Mouse (Mus musculus): Measurements from ENCODE around the gene Ces4a. TPM values are rescaled to one million over a fixed set of nuclear protein-coding genes. Genes with fewer than 3 reads are reported as not detected.
"Not testable (repeated sequence)": the region's sequence is repeated elsewhere in the genome, so short reads cannot be mapped to it uniquely, and the experiment has no call there.

Gene Ces4a
- not detected for total RNA-seq (2021)

DNA sequence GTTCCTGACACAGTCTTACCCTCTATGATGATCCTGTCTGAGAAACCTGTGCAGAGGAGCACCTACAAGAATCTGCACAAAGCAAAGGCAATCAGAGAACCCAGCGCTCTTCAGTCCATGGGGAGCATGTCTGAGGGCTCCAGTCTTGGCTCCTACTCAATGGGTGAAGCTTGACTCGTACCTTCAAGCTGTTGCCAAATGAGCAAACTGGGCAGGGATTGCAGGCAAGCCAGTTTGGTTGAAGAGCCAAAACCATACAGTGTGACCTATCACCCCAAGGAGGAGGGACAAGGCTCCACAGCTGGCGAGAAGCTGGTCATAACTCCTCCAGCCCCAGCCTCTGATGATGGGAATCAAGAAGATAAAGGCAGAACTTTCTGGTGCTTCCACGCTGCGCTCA is at the start of gene Ces4a:
TSS of gene Ces4a (plus strand) at position 292 of the 400 bp plus-strand sequence.
- intact Hi-C loops (cut with DNase I), result no loop called here
- DNase-seq (ENCODE audit: low spot score in 2 of 2), result no peak

DNA sequence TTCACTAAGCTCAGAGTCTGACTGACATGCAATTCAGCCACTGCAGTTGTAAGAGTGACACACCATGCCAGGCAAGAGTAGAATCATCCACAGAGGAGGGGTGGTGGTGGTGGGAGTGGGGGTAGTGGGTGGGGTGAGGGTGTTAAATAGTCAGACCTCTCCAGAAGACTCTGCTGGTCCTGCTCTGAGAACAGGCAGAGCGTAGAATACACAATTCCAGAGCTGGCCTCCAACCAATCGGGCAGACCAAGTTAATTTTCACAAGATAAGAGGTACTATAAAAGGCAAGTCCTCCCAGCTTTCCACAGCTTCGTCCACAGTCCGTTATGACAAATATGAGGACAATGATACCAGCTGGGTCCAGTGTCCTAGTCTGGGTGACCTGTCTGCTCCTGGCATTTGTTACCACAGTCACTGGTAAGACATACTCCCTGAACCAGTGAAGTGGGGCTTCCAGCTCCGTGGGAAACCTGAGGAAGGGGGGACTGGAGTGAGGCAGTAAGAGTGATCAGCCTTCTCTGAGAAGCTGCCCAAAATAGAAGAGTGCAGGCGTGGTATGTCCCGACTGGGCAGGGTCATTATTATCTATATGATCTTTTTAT is 48.0 kb upstream of the Ces4a start, which contains the start of gene Ces3b:
TSS of gene Ces3b (plus strand) at position 305 of the 602 bp plus-strand sequence.
- intact Hi-C loops (cut with DNase I), result no loop called here
- DNase-seq (ENCODE audit: low spot score in 2 of 2), result no peak

DNA sequence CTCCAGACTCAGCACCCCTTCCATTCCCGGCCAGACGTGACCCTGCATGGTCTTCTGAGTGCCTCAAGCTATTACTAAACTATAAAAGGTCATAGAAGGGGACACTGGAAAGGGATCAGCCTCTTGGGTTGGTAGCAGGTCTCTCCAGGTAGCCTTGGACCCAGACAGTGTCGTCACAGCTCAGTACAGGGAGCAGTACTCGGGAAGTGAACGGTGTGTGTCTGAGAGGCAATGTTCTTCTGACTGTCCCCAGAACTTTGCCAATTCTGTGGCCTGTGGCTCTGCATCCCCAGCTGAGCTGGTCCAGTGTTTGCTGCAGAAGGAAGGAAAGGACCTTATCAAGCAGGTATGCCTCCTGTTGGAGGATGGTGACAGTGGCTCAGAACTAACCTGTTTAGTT is 43.4 kb upstream of the Ces4a start:
- intact Hi-C loops (cut with DNase I); DNase-seq (ENCODE audit: low spot score in 2 of 2): not testable (repeated sequence)

DNA sequence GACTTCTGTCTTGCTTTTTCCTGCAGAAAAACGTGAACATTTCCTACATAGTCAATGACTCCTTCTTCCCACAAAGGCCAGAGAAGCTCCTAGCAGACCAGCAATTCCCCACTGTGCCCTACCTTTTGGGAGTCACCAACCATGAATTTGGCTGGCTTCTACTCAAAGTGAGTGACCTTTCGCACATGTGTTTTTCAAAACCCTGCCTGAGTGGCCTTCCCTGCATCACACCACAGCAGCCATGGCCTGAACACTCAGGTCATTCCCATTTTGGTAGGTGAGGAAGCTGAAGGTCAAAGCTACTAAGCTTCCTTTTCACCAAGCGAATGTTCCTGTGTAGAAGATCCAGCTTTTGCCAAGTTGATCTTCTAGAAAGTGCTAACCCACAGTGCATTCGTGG is 43.0 kb upstream of the Ces4a start:
- DNase-seq (ENCODE audit: low spot score in 2 of 2), result no peak
- intact Hi-C loops (cut with DNase I), result no loop called here

DNA sequence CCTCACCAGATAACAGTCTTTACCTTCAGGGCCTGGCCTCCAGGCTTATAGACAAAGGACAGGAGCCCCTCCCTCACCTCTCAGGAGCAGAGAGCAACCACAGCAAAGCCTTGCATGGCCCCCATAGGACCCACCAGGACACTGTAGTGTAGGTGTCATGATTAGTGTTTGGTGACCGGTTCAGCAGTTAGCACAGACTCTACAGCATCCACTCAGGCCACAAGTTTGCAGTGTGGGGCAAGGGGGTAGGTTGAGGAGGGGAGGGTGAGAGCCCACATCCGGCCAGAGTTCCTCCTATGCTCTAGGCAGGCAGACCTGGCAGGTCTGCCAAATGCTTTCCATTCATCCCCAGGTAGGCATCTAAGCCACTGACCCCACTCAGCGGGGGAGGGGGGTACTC is 37.6 kb upstream of the Ces4a start:
- intact Hi-C loops (cut with DNase I), result no loop called here

DNA sequence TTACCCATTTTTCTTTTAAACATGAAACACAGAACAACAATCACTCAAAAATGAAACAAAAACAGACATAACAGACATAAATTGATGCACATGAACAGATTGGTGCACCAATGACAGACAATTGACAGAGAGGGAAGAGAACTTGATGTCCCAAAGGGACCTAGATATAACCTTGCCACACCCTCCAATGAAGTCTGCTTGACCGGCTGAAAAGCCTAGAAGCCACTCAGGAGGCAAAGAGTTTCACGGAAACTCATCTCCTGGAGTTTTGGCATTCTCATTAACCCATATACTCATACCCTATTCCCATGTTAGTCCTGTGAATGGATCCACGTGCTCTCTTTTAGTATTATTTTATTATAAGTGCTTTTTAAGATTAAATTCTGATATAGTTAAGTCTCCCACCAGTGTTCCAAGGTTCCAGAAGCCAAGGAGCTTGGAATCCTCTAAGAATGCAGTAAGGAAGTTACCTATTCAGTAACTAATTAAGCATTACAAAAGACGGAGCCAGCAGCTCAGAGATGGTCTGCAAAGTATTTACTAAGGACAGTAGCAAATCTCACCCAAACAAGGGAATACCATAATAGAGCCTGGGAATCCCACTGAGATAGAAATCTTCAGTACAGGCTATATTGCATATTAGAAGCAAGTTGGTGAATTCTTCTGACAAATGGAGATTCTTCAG is 29.4 kb upstream of the Ces4a start:
- intact Hi-C loops (cut with DNase I); DNase-seq (ENCODE audit: low spot score in 2 of 2): not testable (repeated sequence)

More for the DNA sequence above, 37.6 kb upstream of the Ces4a start:
- DNase-seq (ENCODE audit: low spot score in 2 of 2), result no peak

DNA sequence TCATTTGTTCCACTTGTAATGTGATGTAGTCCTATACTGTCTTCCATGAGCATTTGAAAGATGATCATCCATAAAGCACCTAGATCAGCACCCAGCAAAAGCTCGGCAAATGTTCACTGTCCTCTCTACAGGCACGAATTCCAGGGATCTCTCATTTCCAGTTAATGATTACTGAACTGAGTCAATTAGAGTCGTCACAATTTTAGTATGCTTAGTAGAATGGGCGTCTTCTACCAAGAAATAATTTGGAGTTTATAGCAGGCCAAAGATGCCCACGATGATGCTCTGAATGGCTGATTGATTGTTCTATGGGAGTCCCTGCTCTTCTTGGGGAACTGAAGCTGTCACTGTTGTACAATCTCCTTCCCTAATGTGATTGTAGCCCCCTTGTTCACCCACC is 27.9 kb upstream of the Ces4a start:
- DNase-seq (ENCODE audit: low spot score in 2 of 2); intact Hi-C loops (cut with DNase I): not testable (repeated sequence)

DNA sequence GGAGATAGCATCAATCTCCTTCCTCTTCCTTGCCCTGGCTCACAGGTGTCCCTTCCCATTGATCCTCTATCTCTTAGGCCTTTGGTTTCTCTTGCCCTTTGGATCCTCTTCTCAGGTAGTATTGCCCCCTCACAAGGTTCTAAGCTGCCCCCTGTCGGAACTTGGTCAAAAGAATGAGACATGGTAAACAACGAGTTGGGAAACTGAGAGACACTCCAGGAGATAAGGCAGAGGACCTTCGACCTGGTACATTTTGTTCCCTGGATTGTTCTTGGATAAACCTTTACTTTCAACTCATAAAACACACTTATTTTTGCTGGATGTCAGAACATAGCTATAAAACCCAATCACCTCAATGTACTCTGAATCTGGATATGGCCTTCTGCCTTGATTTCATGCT is 27.4 kb upstream of the Ces4a start:
- DNase-seq (ENCODE audit: low spot score in 2 of 2), result no peak
- intact Hi-C loops (cut with DNase I), result no loop called here

DNA sequence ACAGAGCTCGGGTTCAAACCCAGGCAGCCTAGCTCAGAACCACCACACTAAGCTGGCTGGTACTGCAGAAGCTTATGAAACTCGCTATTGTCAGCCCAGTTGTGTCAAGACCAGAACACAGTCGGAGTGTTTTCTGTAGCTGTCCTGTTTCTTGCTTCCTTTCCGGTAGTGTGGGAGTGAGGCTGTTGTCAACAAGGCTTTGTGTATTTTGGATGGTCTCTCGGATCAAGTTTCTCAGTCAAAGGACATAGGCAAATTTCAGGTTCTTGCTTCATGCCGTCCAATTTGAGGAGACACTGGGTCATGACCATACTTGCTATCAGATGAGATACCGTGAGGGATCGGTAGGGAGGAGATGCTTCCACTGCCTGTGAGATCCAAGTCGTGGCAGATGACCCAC is 1.7 kb upstream of the Ces4a start:
- DNase-seq (ENCODE audit: low spot score in 2 of 2), result no peak
- intact Hi-C loops (cut with DNase I), result no loop called here

DNA sequence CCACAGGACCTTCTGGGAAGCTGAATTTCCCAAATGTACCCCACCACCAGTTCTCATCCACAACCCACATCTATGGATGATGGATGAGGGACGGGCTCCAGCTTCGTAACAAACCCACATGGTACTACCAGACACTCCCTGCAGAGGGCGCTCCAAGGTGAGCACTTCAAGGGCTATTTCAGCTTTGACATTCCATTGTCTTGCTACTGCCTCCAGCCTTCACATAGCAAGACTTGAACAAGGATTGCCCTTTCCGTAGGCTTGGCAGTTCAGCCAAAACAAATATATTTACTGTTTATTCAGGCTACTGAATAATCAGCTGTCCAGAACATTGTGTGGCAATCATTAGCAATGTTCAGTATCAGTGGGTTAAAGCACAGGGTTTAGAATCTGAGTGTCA is 6.8 kb downstream of the Ces4a start:
- intact Hi-C loops (cut with DNase I), result loop anchor here (2.0 kb wide), 1 partner anchor 80 kb away; no protein-coding TSS in a partner anchor
- peak; percentile 32 to 37 for DNase-seq (ENCODE audit: low spot score in 2 of 2)

DNA sequence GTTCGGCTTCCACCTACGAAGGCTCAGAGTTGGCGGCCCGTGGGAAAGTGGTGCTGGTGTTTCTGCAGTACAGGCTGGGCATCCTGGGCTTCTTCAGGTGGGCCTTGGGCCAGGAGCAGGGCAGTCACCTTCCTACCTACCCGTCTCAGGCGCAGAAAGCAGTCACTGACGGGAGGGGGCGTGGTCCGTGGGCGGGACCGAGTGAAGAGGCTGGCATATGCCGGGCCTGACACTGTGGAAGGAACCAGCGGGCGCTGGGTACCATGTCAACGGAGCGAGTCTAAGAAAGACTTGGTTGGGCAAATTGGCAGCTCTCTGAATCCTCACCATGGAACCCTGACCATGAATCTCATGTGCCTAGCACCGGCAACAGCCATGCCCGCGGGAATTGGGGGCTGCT is 10.8 kb downstream of the Ces4a start:
- DNase-seq (ENCODE audit: low spot score in 2 of 2), result no peak
- intact Hi-C loops (cut with DNase I), result loop anchor here (10.0 kb wide), 1 partner anchor 488 kb away; no protein-coding TSS in a partner anchor

DNA sequence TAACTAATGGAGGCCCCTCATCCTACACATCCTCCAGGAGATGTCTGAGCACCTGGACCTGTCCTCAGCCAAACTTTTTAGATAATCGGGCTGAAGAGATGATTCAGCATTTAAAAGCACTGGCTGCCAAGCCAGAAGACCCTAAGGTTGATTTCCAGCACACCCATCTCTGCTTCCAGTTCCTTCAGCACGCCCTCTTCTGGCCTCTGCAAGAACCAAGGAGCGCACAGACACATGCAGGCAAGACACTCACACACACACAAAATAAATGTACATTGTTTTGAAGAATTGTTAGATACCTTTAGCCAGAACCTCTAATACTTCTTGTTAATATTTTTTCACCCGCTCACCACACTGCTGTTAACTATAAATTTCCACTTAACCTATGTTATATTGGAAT is 20.1 kb downstream of the Ces4a start:
- intact Hi-C loops (cut with DNase I), result loop anchor here (2.0 kb wide), 1 partner anchor 19 kb away; the partner anchor contains the start of gene Cbfb
- DNase-seq (ENCODE audit: low spot score in 2 of 2), result no peak

DNA sequence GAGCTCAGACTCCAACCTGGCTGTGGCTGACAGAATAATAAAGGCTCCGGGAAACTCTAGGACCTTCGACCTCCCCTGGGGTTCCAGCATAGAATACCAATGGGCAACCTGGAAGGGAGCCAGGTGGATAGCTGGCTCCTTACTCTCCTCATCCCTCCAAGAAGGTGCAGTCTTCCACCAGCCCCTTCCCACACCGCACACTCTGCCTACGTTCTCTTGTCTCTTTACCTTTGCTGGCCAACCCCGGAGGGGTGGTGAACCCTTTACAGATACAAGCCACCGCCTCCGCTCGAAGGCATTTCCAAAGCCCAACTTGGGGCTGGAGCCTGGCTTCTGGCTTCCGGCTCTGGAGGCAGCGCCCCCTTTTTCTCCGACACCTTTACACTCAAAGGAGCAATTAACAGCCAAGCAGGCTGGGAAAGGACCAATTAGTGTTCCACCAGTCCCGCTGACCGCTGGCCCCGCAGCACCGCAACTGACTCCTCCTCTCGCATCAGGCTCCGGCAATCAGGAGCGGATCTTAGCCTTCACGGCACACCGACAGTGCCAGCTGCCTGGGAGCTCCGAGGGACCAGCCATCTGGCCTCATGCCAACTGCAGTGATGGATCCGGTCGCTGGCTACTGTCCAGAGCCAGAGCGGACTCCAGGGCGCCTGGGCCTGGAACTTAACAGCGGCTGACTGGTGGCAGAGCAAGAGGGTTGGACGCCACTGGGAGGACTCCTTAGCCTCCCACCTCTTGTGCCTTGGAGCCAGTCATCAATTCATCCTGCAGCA is 21.2 kb downstream of the Ces4a start:
- peak; percentile 68 to 78 for DNase-seq (ENCODE audit: low spot score in 2 of 2)
- intact Hi-C loops (cut with DNase I), result loop anchor here (2.0 kb wide), 1 partner anchor 18 kb away; the partner anchor contains the start of gene Cbfb

DNA sequence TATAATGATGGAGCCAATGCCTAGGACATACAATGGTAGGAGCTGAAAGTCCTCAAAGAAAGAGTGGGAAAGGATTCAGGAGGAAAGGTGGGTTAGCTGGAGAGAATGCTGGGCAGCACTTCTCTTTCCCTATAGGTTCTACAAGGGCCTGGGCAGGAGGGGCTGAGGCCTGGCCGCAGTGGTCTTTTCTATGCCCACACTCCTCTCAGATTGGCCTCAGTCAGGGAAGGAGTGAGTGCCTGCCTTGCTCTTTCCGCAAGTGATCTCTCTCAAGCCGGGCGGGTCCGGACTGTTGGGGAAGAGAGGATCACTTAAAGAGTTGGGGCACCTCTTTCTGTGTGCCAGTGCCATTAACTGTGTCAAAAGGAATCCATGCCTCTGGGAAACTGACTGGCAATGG is 22.7 kb downstream of the Ces4a start:
- intact Hi-C loops (cut with DNase I), result no loop called here
- DNase-seq (ENCODE audit: low spot score in 2 of 2), result no peak

DNA sequence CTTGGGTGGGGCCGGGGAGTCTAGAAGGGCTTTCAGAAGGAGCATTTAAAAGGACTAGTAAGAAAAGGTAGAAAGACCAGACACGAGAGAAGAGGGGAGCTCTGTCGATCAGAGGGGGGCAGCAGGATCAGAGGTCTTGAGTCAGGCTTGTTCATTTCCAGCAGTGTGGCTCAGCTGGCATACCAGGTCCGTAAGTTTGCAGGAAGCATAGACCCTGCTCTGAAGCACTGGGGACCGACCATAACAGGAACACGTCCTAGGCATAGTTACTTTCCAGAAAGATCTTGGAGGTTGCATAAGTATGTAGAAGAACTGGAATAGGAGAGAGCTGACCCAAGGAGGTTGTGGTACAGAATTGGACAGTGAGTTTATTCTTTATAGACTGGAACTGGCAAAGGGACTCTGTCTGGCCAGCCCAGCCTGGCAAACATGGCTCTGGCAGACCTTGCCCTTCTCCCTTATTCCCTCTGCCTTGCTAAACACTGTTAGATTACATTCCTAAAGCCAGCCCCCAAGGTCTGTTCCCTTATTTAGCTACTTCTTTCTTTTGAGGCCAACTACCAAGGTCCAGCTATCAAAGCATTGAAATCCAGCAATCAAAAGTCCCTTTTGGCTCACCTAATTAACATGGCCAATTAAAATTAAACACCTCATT is 23.6 kb downstream of the Ces4a start:
- DNase-seq (ENCODE audit: low spot score in 2 of 2), result no peak
- intact Hi-C loops (cut with DNase I), result loop anchor here (5.0 kb wide), 1 partner anchor 62 kb away; no protein-coding TSS in a partner anchor

DNA sequence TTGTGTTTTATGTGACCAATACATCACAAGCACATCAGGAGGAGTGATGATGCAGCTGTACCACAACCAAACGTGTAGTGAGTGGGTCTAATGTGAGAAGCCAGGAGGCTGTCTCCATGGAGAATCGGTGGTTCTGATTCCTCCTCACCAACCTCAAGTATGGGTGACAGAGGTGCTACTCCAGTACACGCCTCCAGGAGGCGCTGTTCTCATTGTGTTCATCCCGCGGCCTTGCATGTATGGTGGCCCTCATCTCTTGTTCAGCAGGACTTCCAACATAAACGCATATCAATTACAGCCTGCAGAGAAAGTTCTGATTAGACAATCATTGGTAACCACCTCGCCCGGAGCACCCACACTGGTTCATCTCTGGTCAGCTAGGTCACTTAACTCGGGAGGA is 26.0 kb downstream of the Ces4a start:
- intact Hi-C loops (cut with DNase I), result loop anchor here (5.0 kb wide), 1 partner anchor 60 kb away; no protein-coding TSS in a partner anchor
- no peak for DNase-seq (ENCODE audit: low spot score in 2 of 2)

DNA sequence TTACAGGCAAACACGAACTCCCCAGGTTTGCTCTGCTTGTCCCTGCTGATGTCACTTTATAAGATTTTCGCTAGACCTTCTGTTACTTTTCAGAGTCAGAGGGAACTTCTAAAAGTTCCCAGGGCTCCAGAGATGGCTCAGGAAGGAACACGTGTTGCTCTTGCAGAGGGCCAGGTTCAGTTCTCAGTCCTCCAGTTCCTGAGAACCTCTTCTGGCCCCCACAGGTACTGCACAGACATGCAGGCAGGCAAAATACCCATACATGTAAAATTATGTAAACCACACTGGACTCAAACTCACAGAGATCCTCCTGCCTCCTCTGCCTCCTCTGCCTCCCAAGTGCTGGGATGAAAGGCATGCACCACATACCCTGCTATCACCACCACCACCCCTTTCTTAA is 26.5 kb downstream of the Ces4a start:
- intact Hi-C loops (cut with DNase I), result loop anchor here (5.0 kb wide), 1 partner anchor 59 kb away; no protein-coding TSS in a partner anchor
- DNase-seq (ENCODE audit: low spot score in 2 of 2), result no peak

DNA sequence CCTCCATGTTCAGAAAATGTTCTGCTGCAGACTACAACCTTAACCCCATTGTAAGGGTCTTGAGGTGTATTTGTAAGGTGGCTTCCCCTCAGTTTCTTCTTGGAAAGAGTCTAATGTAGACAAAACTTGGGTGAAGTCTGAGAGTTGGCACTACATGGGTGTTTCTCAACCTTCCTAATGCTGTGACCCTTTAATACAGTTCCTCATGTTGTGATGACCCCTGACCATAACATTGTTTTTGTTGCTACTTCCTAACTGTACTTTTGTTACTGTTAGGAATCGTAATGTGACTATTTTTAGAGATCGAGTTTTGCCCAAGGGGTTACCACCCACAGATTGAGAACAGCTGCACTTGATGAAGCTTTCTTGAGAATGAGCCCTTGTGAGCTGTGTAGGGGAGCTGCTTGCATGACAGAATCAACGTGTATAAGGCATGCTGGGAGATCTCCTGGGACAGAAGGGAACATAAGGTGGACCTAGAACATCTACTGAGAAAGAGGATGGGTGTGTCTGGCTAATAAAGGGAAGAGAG is 29.6 kb downstream of the Ces4a start:
- no peak for DNase-seq (ENCODE audit: low spot score in 2 of 2)
- intact Hi-C loops (cut with DNase I), result no loop called here

DNA sequence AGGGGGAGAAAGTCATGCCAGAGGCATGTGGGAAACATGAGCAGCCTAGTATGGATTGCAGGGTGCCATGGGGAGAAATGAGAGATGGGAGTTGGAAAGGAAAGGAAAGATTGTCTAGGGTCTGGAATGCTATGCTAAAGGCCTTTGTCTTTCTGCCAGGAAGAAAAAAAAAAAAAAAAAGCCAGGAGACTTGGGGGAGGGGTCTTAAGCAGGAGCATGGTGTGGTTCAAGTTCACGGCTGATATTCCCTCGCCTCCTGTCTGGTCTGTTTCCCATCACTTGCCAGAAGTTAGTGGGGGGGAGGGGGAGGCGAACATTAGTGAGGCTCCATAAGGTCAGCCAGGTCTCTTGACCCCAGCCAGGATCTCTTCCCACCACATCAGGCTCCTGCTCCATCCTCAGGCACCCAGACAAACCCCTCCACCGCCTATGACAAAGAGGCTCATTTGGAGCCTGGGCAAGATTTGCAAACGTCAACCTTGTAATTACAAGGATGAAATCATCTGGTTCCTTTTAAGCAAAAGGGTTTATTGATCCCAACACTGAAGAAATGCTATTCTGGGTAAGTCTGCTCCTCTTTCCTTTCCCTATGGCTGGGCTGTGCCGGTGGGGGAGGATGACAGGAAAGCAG is 32.8 kb downstream of the Ces4a start:
- DNase-seq (ENCODE audit: low spot score in 2 of 2), result no peak
- intact Hi-C loops (cut with DNase I), result no loop called here

Measured in left cerebral cortex, postnatal 25 days (tissue).